Mouse (Mus musculus): ENCODE results near the gene Synj1. TPM values are rescaled to one million over a fixed set of nuclear protein-coding genes. Genes with fewer than 3 reads are reported as not detected.

The Synj1 gene
- polyA plus RNA-seq, 1 experiment from 2014 or later, result 127 TPM

- Histone ChIP-seq H3K4me3 (ENCODE audit: inconsistent target) (no peak overlapping the region), H3K36me3 (ENCODE audit: inconsistent target) (no peaks in the 10 kb centered on the region), H3K79me2 (ENCODE audit: inconsistent target) (no peaks in the 10 kb centered on the region), H3K27ac (no peak overlapping the region)
- WGBS (ENCODE audit: missing documents), result 34% methylated on average over 7 of the region's 7 CpGs
Measured at GRCm38 (mm10) chr16:90907250-90907649, 103.9 kb downstream of the Synj1 start.

GRCm38 (mm10) chr16:90903300-90903699 lies 107.8 kb downstream of the Synj1 start:
- H3K27ac ChIP-seq, result no peak overlapping the region
- 72% methylated on average over 5 of the region's 5 CpGs for WGBS (ENCODE audit: missing documents)
- H3K4me3 ChIP-seq (ENCODE audit: inconsistent target), result no peak overlapping the region
- H3K79me2 ChIP-seq (ENCODE audit: inconsistent target), result no peaks in the 10 kb centered on the region
- H3K36me3 ChIP-seq (ENCODE audit: inconsistent target), result no peaks in the 10 kb centered on the region

- H3K27ac ChIP-seq, result no peak overlapping the region
- 60% methylated on average over 3 of the region's 4 CpGs for WGBS (ENCODE audit: missing documents)
- H3K79me2 ChIP-seq (ENCODE audit: inconsistent target), result no peaks in the 10 kb centered on the region
- H3K4me3 ChIP-seq (ENCODE audit: inconsistent target), result no peak overlapping the region
- no peaks in the 10 kb centered on the region for H3K36me3 ChIP-seq (ENCODE audit: inconsistent target)
Measured at GRCm38 (mm10) chr16:90901364-90901763, 109.7 kb downstream of the Synj1 start.

DNA sequence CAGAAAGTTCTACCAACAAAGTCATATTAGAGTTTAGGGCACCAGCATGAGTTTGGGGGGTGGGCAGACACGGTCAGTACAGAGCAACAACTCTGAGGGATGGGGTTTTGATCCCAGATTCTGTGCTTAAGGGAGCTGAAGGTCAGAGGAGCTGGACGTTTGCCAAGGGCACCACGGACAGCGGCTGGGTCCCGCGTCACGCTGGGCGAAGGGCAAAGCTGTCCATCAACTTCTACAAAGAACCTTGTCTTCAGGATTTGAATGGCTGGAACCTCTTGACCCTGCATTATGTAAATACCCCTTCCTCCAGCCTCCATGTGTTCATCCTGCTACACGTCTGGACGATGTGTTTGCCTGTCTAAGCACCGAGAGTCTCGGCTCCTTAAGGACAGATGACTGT lies 111.6 kb downstream of the Synj1 start:
- WGBS (ENCODE audit: missing documents), result 77% methylated on average over 12 of the region's 12 CpGs
- no peaks in the 10 kb centered on the region for H3K36me3 ChIP-seq (ENCODE audit: inconsistent target)
- no peak overlapping the region for H3K27ac ChIP-seq
- no peak overlapping the region for H3K4me3 ChIP-seq (ENCODE audit: inconsistent target)
- no peaks in the 10 kb centered on the region for H3K79me2 ChIP-seq (ENCODE audit: inconsistent target)

DNA sequence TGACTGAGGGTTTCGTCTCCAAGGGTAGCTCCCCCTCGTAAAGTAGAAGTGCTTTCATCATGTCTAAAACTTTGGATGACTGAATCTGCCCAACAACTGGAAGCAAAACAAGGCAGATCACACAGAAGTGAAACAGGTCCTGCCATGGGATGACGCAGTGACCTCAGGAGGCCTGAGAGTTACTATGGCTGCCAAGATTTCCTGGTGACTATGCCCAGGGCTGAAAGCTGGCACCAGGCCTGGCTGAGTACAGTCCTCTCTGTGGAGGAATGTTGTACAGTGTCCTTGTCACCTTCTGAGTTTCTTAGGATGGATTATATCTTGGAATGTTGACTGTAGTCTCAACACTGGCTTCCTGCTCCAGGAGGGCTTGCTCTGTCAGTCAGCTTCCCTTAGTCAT lies 113.5 kb downstream of the Synj1 start:
- Histone ChIP-seq H3K79me2 (ENCODE audit: inconsistent target) (no peaks in the 10 kb centered on the region), H3K4me3 (ENCODE audit: inconsistent target) (no peak overlapping the region), H3K36me3 (ENCODE audit: inconsistent target) (no peaks in the 10 kb centered on the region), H3K27ac (no peak overlapping the region)
- 80% methylated on average over 3 of the region's 3 CpGs for WGBS (ENCODE audit: missing documents)

- Histone ChIP-seq H3K4me3 (ENCODE audit: inconsistent target) (no peak overlapping the region), H3K27ac (no peak overlapping the region), H3K36me3 (ENCODE audit: inconsistent target) (no peaks in the 10 kb centered on the region), H3K79me2 (ENCODE audit: inconsistent target) (no peaks in the 10 kb centered on the region)
- 74% methylated on average over 9 of the region's 9 CpGs for whole genome bisulfite sequencing (ENCODE audit: missing documents)
Measured at GRCm38 (mm10) chr16:90893792-90894191, 117.3 kb downstream of the Synj1 start.

- Histone ChIP-seq H3K4me3 (ENCODE audit: inconsistent target) (no peak overlapping the region), H3K27ac (no peak overlapping the region), H3K79me2 (ENCODE audit: inconsistent target) (no peaks in the 10 kb centered on the region), H3K36me3 (ENCODE audit: inconsistent target) (no peaks in the 10 kb centered on the region)
- WGBS (ENCODE audit: missing documents), result 83% methylated on average over 7 of the region's 7 CpGs
Measured at GRCm38 (mm10) chr16:90893019-90893418, 118.1 kb downstream of the Synj1 start.

DNA sequence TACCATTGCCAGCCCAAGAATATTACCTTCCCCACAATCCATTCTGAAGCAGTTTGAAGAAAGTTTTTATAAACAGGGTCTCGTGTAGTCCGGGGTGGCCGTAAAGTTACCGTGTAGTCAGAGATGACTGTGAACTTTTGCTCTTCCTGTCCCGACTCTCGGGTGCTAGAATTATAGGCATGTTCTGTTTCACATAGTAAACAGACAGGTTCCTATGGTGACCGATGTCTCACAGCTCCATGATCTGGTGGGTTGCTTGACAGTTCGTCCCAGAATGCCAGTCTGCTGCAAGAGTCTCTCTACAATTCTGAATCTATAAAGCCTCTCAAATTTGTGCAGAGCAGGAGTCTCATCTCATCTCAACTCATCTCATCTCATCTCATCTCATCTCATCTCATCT lies 119.0 kb downstream of the Synj1 start:
- no peaks in the 10 kb centered on the region for H3K79me2 ChIP-seq (ENCODE audit: inconsistent target)
- WGBS (ENCODE audit: missing documents), result 9% methylated on average over 8 of the region's 8 CpGs
- H3K4me3 ChIP-seq (ENCODE audit: inconsistent target), result no peak overlapping the region
- no peak overlapping the region for H3K27ac ChIP-seq
- H3K36me3 ChIP-seq (ENCODE audit: inconsistent target), result no peaks in the 10 kb centered on the region

GRCm38 (mm10) chr16:90891601-90892000 lies 119.5 kb downstream of the Synj1 start:
- 63% methylated on average over 14 of the region's 14 CpGs for WGBS (ENCODE audit: missing documents)
- Histone ChIP-seq H3K27ac (no peak overlapping the region), H3K79me2 (ENCODE audit: inconsistent target) (no peaks in the 10 kb centered on the region), H3K36me3 (ENCODE audit: inconsistent target) (no peaks in the 10 kb centered on the region), H3K4me3 (ENCODE audit: inconsistent target) (no peak overlapping the region)

GRCm38 (mm10) chr16:90890683-90891082 lies 120.4 kb downstream of the Synj1 start:
- Histone ChIP-seq H3K4me3 (ENCODE audit: inconsistent target) (no peak overlapping the region), H3K79me2 (ENCODE audit: inconsistent target) (no peaks in the 10 kb centered on the region), H3K27ac (no peak overlapping the region), H3K36me3 (ENCODE audit: inconsistent target) (no peaks in the 10 kb centered on the region)
- 81% methylated on average over 9 of the region's 9 CpGs for WGBS (ENCODE audit: missing documents)

Other genes starting within 250 kb of the Synj1 start
- 1.9 to 4.5 TPM (median 3.0 TPM) in 3 replicates for gene Urb1, start 200.9 kb downstream of the Synj1 start, polyA plus RNA-seq (2018)
- not detected in 3 replicates for gene Eva1c, start 184.6 kb downstream of the Synj1 start, polyA plus RNA-seq (2018)
- 4.4 to 21.5 TPM (median 8.0 TPM) in 3 replicates for gene Cfap298, start 76.2 kb downstream of the Synj1 start, polyA plus RNA-seq (2018)
- gene Paxbp1, start 33.2 kb upstream of the Synj1 start, polyA plus RNA-seq (2018), result 23.7 to 51.4 TPM (median 36.2 TPM) in 3 replicates
- 0.08 to 0.14 TPM in 2 of 3 replicates, not detected in the other for gene 4932438H23Rik, start 83.8 kb upstream of the Synj1 start, polyA plus RNA-seq (2018)
- gene Olig2, start 214.1 kb upstream of the Synj1 start, polyA plus RNA-seq (2018), result not detected in 3 replicates